Comparison of ENCODE assay signal across 9 mouse cellular contexts in the genomic region with DNA sequence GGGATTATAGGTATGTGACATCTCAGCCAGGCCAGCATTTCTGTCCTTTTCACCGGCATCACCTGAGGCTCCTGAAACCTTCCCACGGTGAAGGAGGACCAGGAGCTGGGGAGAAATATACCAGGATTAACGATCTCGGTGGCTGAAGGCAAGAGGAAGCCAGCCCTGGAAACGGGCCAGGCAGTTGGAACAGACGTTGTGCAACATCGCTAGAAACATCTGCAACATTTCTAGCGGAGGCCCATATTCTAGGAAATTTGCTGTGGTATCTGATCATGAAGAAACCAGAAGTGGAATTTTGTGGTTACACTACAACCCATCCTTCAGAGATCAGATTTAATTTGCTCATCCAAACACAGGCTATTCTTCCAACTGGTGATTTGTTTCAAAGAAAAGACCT. TPM values are rescaled to one million over a fixed set of nuclear protein-coding genes. Genes with fewer than 3 reads are reported as not detected.
DNase-seq lines count a peak whose midpoint lies in the region; ATAC-seq lines count a peak whose summit lies in the region.
"Had no signal": no experiment of that assay in that cellular context is flagged by ENCODE, and none has a peak within 500 bp of the region (broad histone marks: within the 10 kb centered on the region; RNA-seq: fewer than 3 reads in every experiment).

No protein-coding gene starts in this region.

- H3K4me1 ChIP-seq in embryonic facial prominence, embryonic 13.5 days = peaks cover 67% of the 10 kb centered on the region
- peaks cover 48% of the 10 kb centered on the region for H3K4me1 ChIP-seq in embryonic facial prominence, embryonic 10.5 days
- peaks cover 34% of the 10 kb centered on the region for H3K4me1 ChIP-seq in intestine, embryonic 16.5 days (ENCODE audit: control insufficient read depth, insufficient read depth, low read length)
- H3K4me1 ChIP-seq in forebrain, embryonic 11.5 days (replicated peaks; ENCODE audit: control insufficient read depth, insufficient read depth, low read length) = peaks cover 16% of the 10 kb centered on the region
- peaks cover 34% of the 10 kb centered on the region for H3K4me1 ChIP-seq in forebrain, embryonic 15.5 days

- no peak overlapping the region for H3K4me3 ChIP-seq in embryonic facial prominence, embryonic 13.5 days
- H3K4me3 ChIP-seq in embryonic facial prominence, embryonic 10.5 days = no peak overlapping the region
- no peak overlapping the region for H3K4me3 ChIP-seq in intestine, embryonic 16.5 days (ENCODE audit: low read length)
- no peak overlapping the region; the same call in 1 of the 2 replicates for H3K4me3 ChIP-seq in macrophage (ENCODE audit: inconsistent target)
- H3K4me3 ChIP-seq in forebrain, embryonic 11.5 days (ENCODE audit: low read depth, low read length) = no peak overlapping the region
- H3K4me3 ChIP-seq in forebrain, embryonic 15.5 days = no peak overlapping the region
- H3K4me3 ChIP-seq: heart, embryonic 13.5 days had no signal

- peaks cover 63% of the 10 kb centered on the region for H3K79me2 ChIP-seq in macrophage (ENCODE audit: inconsistent target)

- H3K9me3 ChIP-seq in embryonic facial prominence, embryonic 13.5 days = no peaks in the 10 kb centered on the region
- H3K9me3 ChIP-seq in embryonic facial prominence, embryonic 10.5 days = no peaks in the 10 kb centered on the region
- no peaks in the 10 kb centered on the region for H3K9me3 ChIP-seq in intestine, embryonic 16.5 days (ENCODE audit: control insufficient read depth, low read length)
- no peaks in the 10 kb centered on the region for H3K9me3 ChIP-seq in forebrain, embryonic 11.5 days (ENCODE audit: control insufficient read depth, low read length)
- no peaks in the 10 kb centered on the region for H3K9me3 ChIP-seq in forebrain, embryonic 15.5 days
- H3K9me3 ChIP-seq: heart, embryonic 13.5 days had no signal

- WGBS in embryonic facial prominence, embryonic 13.5 days = 24% methylated on average over 8 of the region's 8 CpGs
- WGBS in embryonic facial prominence, embryonic 10.5 days = 84% methylated on average over 8 of the region's 8 CpGs
- WGBS in intestine, embryonic 16.5 days = 39% methylated on average over 8 of the region's 8 CpGs
- WGBS in macrophage (ENCODE audit: missing documents) = 2% methylated on average over 8 of the region's 8 CpGs
- WGBS in forebrain, embryonic 11.5 days = 83% methylated on average over 8 of the region's 8 CpGs
- WGBS in forebrain, embryonic 15.5 days = 44% methylated on average over 8 of the region's 8 CpGs

- peak overlapping the region; percentile 48; the same call in 1 of the 2 replicates for H3K27ac ChIP-seq in embryonic facial prominence, embryonic 13.5 days
- no peak overlapping the region for H3K27ac ChIP-seq in embryonic facial prominence, embryonic 10.5 days (replicated peaks)
- H3K27ac ChIP-seq in intestine, embryonic 16.5 days (ENCODE audit: low read length) = peak overlapping the region; percentile 43; the same call in 1 of the 2 replicates
- H3K27ac ChIP-seq in macrophage = peak overlapping the region; percentile 59
- H3K27ac ChIP-seq in forebrain, embryonic 11.5 days (ENCODE audit: low read depth, low read length) = no peak overlapping the region
- H3K27ac ChIP-seq in forebrain, embryonic 15.5 days (replicated peaks) = no peak overlapping the region
- H3K27ac ChIP-seq: heart, embryonic 13.5 days had no signal

- H3K27me3 ChIP-seq in embryonic facial prominence, embryonic 13.5 days = no peaks in the 10 kb centered on the region
- H3K27me3 ChIP-seq in embryonic facial prominence, embryonic 10.5 days (replicated peaks; ENCODE audit: low read depth, poor library complexity, severe bottlenecking) = no peaks in the 10 kb centered on the region
- no peaks in the 10 kb centered on the region for H3K27me3 ChIP-seq in intestine, embryonic 16.5 days (replicated peaks; ENCODE audit: control insufficient read depth, insufficient read depth, low read length)
- H3K27me3 ChIP-seq in forebrain, embryonic 11.5 days (ENCODE audit: control insufficient read depth, insufficient read depth, low read length) = no peaks in the 10 kb centered on the region
- H3K27me3 ChIP-seq in forebrain, embryonic 15.5 days = no peaks in the 10 kb centered on the region
- H3K27me3 ChIP-seq: heart, embryonic 13.5 days had no signal

- no peak overlapping the region for H3K4me2 ChIP-seq in embryonic facial prominence, embryonic 13.5 days
- H3K4me2 ChIP-seq in intestine, embryonic 16.5 days (ENCODE audit: low read depth, low read length) = no peak overlapping the region
- no peak overlapping the region for H3K4me2 ChIP-seq in forebrain, embryonic 11.5 days (ENCODE audit: low read depth, low read length, severe bottlenecking)
- no peak overlapping the region for H3K4me2 ChIP-seq in forebrain, embryonic 15.5 days (replicated peaks)
- H3K4me2 ChIP-seq: heart, embryonic 13.5 days had no signal

- no peak for DNase-seq in embryonic facial prominence, embryonic 10.5 days (ENCODE audit: low spot score)
- DNase-seq in 3134 (ENCODE audit: extremely low read depth, insufficient read length, low spot score) = peak; percentile 49
- DNase-seq in forebrain, embryonic 11.5 days (ENCODE audit: low spot score) = no peak

- H3K9ac ChIP-seq in embryonic facial prominence, embryonic 13.5 days = no peak overlapping the region
- no peak overlapping the region for H3K9ac ChIP-seq in intestine, embryonic 16.5 days (ENCODE audit: low read depth, low read length)
- H3K9ac ChIP-seq in forebrain, embryonic 11.5 days (ENCODE audit: low read length) = no peak overlapping the region
- no peak overlapping the region for H3K9ac ChIP-seq in forebrain, embryonic 15.5 days (replicated peaks)
- H3K9ac ChIP-seq: heart, embryonic 13.5 days had no signal

- H3K36me3 ChIP-seq in embryonic facial prominence, embryonic 13.5 days = no peaks in the 10 kb centered on the region
- H3K36me3 ChIP-seq in embryonic facial prominence, embryonic 10.5 days (replicated peaks) = no peaks in the 10 kb centered on the region
- no peaks in the 10 kb centered on the region for H3K36me3 ChIP-seq in intestine, embryonic 16.5 days (ENCODE audit: control insufficient read depth, insufficient read depth, low read length)
- H3K36me3 ChIP-seq in macrophage (ENCODE audit: inconsistent target) = no peaks in the 10 kb centered on the region
- no peaks in the 10 kb centered on the region for H3K36me3 ChIP-seq in forebrain, embryonic 11.5 days (ENCODE audit: control insufficient read depth, insufficient read depth, low read length)
- no peaks in the 10 kb centered on the region for H3K36me3 ChIP-seq in forebrain, embryonic 15.5 days
- H3K36me3 ChIP-seq: heart, embryonic 13.5 days had no signal

- no peak for ATAC-seq in embryonic facial prominence, embryonic 13.5 days (ENCODE audit: insufficient number of reproducible peaks, insufficient read depth, low FRiP score, low TSS enrichment, low read depth)
- ATAC-seq in common myeloid progenitor, adult 5-6 weeks (replicated peaks; ENCODE audit: low read depth, poor library complexity, severe bottlenecking) = peak; percentile 48
- peak; percentile 44; the same call in 1 of the 2 replicates for ATAC-seq in intestine, embryonic 16.5 days
- no peak for ATAC-seq in forebrain, embryonic 11.5 days (replicated peaks; ENCODE audit: low FRiP score)
- ATAC-seq in forebrain, embryonic 15.5 days (replicated peaks) = no peak

RNA-seq across cellular contexts. Expression of gene Uck2, which starts 38.1 kb away (rescaled TPM):
- polyA plus RNA-seq in embryonic facial prominence, embryonic 13.5 days (2015; fragmentation: Nextera tagmentation; extraction: Ambion mirVana) = 80.7 and 87.8 TPM in 2 replicates
- polyA plus RNA-seq in embryonic facial prominence, embryonic 10.5 days (2016; fragmentation: Nextera tagmentation; extraction: Ambion mirVana) = 120 and 128 TPM in 2 replicates
- total RNA-seq in common myeloid progenitor, adult 5-6 weeks (2017) = 198 and 245 TPM in 2 replicates
- polyA plus RNA-seq in intestine, embryonic 16.5 days (2015; fragmentation: Nextera tagmentation; extraction: Ambion mirVana) = 30.8 and 36.8 TPM in 2 replicates
- 10 to 100 TPM in 1 of 26 experiments, 1 to 10 TPM in 17, under 1 TPM in 7, not detected in 1; 0.17 to 10.2 (median 2.5) TPM for total RNA-seq in macrophage (2018; cell fraction: chromatin; rRNA removed)
- 10 to 100 TPM in 8 of 26 experiments, 1 to 10 TPM in 18; 1.2 to 17.5 (median 8.4) TPM for total RNA-seq in macrophage (2018; cell fraction: cytosol; rRNA removed)
- 10 to 100 TPM in 1 of 26 experiments, 1 to 10 TPM in 21, under 1 TPM in 4; 0.63 to 15.0 (median 3.3) TPM for total RNA-seq in macrophage (2018; cell fraction: nucleus; rRNA removed)
- polyA plus RNA-seq in macrophage (2018) = 6.9 to 29.5 TPM (median 19.7 TPM) in 3 replicates
- 125 and 140 TPM in 2 replicates for polyA plus RNA-seq in forebrain, embryonic 11.5 days (2014; fragmentation: Nextera tagmentation; extraction: Ambion mirVana)
- polyA plus RNA-seq in forebrain, embryonic 15.5 days (2015; fragmentation: Nextera tagmentation; extraction: Ambion mirVana) = 64.7 and 68.2 TPM in 2 replicates

Comparison
In these comparisons a context has a peak if more than half of its experiments do, and no peak if none do; other contexts are left out.
1. H3K27ac ChIP-seq: peak in embryonic facial prominence, embryonic 13.5 days (single experiment), intestine, embryonic 16.5 days (single experiment) and macrophage (single experiment); none in embryonic facial prominence, embryonic 10.5 days (single experiment), forebrain, embryonic 11.5 days (single experiment) and forebrain, embryonic 15.5 days (single experiment).
2. ATAC-seq: peak in common myeloid progenitor, adult 5-6 weeks (single experiment) and intestine, embryonic 16.5 days (single experiment); none in embryonic facial prominence, embryonic 13.5 days (single experiment), forebrain, embryonic 11.5 days (single experiment) and forebrain, embryonic 15.5 days (single experiment).